Mouse (Mus musculus) bone marrow macrophage, adult 2 months (primary cell): ENCODE measurements around the gene LTO1.

ENCODE experiments used
- CTCF ChIP-seq: IDR thresholded peaks from 2 replicates; pipeline ENCODE4 v1.5.1; 2012; ENCODE audit warnings: low read depth, mild to moderate bottlenecking, low read length, moderate library complexity
- POLR2A ChIP-seq: IDR thresholded peaks from 2 replicates; pipeline ENCODE4 v1.6.1; 2012; ENCODE audit warnings: mild to moderate bottlenecking, low read depth, low read length, borderline replicate concordance

GRCm38 (mm10) chr7:144867602-144868001 is 47.3 kb upstream of the LTO1 start:
- TF ChIP-seq CTCF (no peak), POLR2A (no peak)
